11 mouse cellular contexts compared by ENCODE assay signal in the genomic region with DNA sequence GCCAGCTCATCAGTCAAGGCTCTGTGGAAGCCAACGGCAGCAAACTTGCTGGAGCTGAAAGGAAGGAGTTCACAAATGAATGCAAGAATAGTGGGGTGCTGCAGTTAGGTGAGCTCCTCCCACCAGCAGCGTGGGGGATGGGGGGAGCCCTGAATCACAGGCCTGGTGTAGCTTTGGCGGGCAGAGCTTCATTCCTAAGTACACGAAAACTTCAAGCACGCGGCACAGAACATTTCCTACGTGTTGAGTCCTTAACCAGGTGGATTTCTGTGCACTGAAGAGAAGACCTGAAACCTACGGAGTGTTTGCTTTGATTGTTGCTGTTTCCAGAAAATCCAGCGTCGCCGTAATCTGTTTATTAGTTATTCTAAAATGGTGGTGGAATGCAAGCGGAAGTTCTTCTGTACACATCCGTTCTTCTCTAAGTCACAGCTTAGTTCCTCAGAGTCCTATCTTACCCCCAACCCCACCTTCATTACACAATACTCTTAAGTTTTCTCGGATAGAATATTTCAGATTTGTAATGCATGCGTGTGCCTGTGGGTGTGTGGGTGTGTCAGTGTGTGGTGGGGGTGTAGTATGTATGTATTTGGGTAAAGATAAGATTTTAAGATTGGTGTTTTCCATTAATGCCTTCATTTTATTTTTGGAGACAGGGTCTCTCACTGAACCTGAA. TPM values are rescaled to one million over a fixed set of nuclear protein-coding genes. Genes with fewer than 3 reads are reported as not detected.
DNase-seq lines count a peak whose midpoint lies in the region; ATAC-seq and TF ChIP-seq lines count a peak whose summit lies in the region.
"Had no signal": no experiment of that assay in that cellular context is flagged by ENCODE, and none has a peak within 500 bp of the region (broad histone marks: within the 10 kb centered on the region; RNA-seq: fewer than 3 reads in every experiment).

No protein-coding gene starts in this region.

- no peak for ATAC-seq in kidney, embryonic 15.5 days (replicated peaks; ENCODE audit: low FRiP score)
- no peak for ATAC-seq in forebrain, embryonic 13.5 days
- no peak for ATAC-seq in liver, embryonic 12.5 days
- ATAC-seq in midbrain, postnatal 0 days (ENCODE audit: low FRiP score), result no peak

- H3K27me3 ChIP-seq in kidney, embryonic 15.5 days, result no peaks in the 10 kb centered on the region
- H3K27me3 ChIP-seq in forebrain, embryonic 13.5 days, result no peaks in the 10 kb centered on the region
- no peaks in the 10 kb centered on the region for H3K27me3 ChIP-seq in liver, embryonic 12.5 days (replicated peaks)
- no peaks in the 10 kb centered on the region for H3K27me3 ChIP-seq in midbrain, postnatal 0 days (ENCODE audit: insufficient read depth, low read length)

- H3K4me1 ChIP-seq in kidney, embryonic 15.5 days, result peaks cover 12% of the 10 kb centered on the region
- H3K4me1 ChIP-seq in forebrain, embryonic 13.5 days, result peaks cover 11% of the 10 kb centered on the region
- H3K4me1 ChIP-seq in liver, embryonic 12.5 days, result peaks cover 4% of the 10 kb centered on the region; the same call in 1 of the 2 replicates
- peaks cover 5% of the 10 kb centered on the region; the same call in 1 of the 2 replicates for H3K4me1 ChIP-seq in midbrain, postnatal 0 days (ENCODE audit: insufficient read depth, low read length)

- no peak for DNase-seq in kidney, adult 9 months
- no peak for DNase-seq in midbrain, postnatal 0 days (ENCODE audit: low spot score)
- no peak for DNase-seq in ovary, postnatal 14 days (ENCODE audit: low spot score)
- DNase-seq in right cerebral cortex, postnatal 36 days (ENCODE audit: low spot score in 2 of 2), result no peak
- DNase-seq in ovary, postnatal 36 days (ENCODE audit: low spot score), result no peak
- DNase-seq: heart, adult 18-20 months; kidney, postnatal 10 days had no signal

- TF ChIP-seq CTCF in midbrain, postnatal 0 days (IDR thresholded peaks at IDR 0.05), result no peak

- H3K9ac ChIP-seq in kidney, embryonic 15.5 days, result no peak overlapping the region
- H3K9ac ChIP-seq in forebrain, embryonic 13.5 days, result peak overlapping the region; percentile 22
- H3K9ac ChIP-seq in liver, embryonic 12.5 days, result no peak overlapping the region
- H3K9ac ChIP-seq in midbrain, postnatal 0 days (replicated peaks; ENCODE audit: low read length, poor library complexity, severe bottlenecking), result no peak overlapping the region

- no peaks in the 10 kb centered on the region for H3K9me3 ChIP-seq in kidney, embryonic 15.5 days (replicated peaks)
- H3K9me3 ChIP-seq in forebrain, embryonic 13.5 days (replicated peaks), result no peaks in the 10 kb centered on the region
- no peaks in the 10 kb centered on the region for H3K9me3 ChIP-seq in liver, embryonic 12.5 days (replicated peaks)
- H3K9me3 ChIP-seq in midbrain, postnatal 0 days (ENCODE audit: low read length), result no peaks in the 10 kb centered on the region

- H3K27ac ChIP-seq in kidney, embryonic 15.5 days, result peak overlapping the region; percentile 54
- H3K27ac ChIP-seq in forebrain, embryonic 13.5 days, result no peak overlapping the region
- H3K27ac ChIP-seq in liver, embryonic 12.5 days, result 0 out of 2 replicates have a peak overlapping the region, but pooled peaks have one; percentile 25
- no peak overlapping the region for H3K27ac ChIP-seq in midbrain, postnatal 0 days (ENCODE audit: low read depth, low read length)

- H3K36me3 ChIP-seq in kidney, embryonic 15.5 days, result peaks cover 29% of the 10 kb centered on the region
- H3K36me3 ChIP-seq in forebrain, embryonic 13.5 days (ENCODE audit: poor library complexity, severe bottlenecking), result no peaks in the 10 kb centered on the region
- H3K36me3 ChIP-seq in liver, embryonic 12.5 days, result 0 out of 2 replicates have a peak, but pooled peaks cover 6% of the 10 kb centered on the region
- no peaks in the 10 kb centered on the region for H3K36me3 ChIP-seq in midbrain, postnatal 0 days (ENCODE audit: insufficient read depth, low read length)

- 52% methylated on average over 15 of the region's 15 CpGs for WGBS in kidney, embryonic 15.5 days
- WGBS in forebrain, embryonic 13.5 days, result 49% methylated on average over 15 of the region's 15 CpGs
- 55% methylated on average over 15 of the region's 15 CpGs for WGBS in liver, embryonic 12.5 days (ENCODE audit: insufficient replicate concordance)
- WGBS in midbrain, postnatal 0 days, result 52% methylated on average over 15 of the region's 15 CpGs

- peak overlapping the region; percentile 18; the same call in 1 of the 2 replicates for H3K4me3 ChIP-seq in kidney, embryonic 15.5 days (replicated peaks)
- H3K4me3 ChIP-seq in forebrain, embryonic 13.5 days, result peak overlapping the region; percentile 9
- H3K4me3 ChIP-seq in liver, embryonic 12.5 days, result no peak overlapping the region
- peak overlapping the region; percentile 12; the same call in 1 of the 2 replicates for H3K4me3 ChIP-seq in midbrain, postnatal 0 days (ENCODE audit: low read depth, low read length)
- H3K4me3 ChIP-seq: myocyte had no signal

- H3K4me2 ChIP-seq in kidney, embryonic 15.5 days, result peak overlapping the region; percentile 46
- peak overlapping the region; percentile 51 for H3K4me2 ChIP-seq in forebrain, embryonic 13.5 days
- 0 out of 2 replicates have a peak overlapping the region, but pooled peaks have one; percentile 10 for H3K4me2 ChIP-seq in liver, embryonic 12.5 days
- peak overlapping the region; percentile 41 for H3K4me2 ChIP-seq in midbrain, postnatal 0 days (ENCODE audit: low read depth, low read length, poor library complexity, severe bottlenecking)

RNA-seq across cellular contexts. Expression of a gene that starts 18.3 kb away (rescaled TPM):
- 7.3 and 8.0 TPM in 2 replicates for polyA plus RNA-seq in kidney, embryonic 15.5 days (2015; fragmentation: Nextera tagmentation; extraction: Ambion mirVana)
- polyA plus RNA-seq in forebrain, embryonic 13.5 days (2015; fragmentation: Nextera tagmentation; extraction: Ambion mirVana), result 0.77 and 1.1 TPM in 2 replicates
- polyA plus RNA-seq in liver, embryonic 12.5 days (2016; fragmentation: Nextera tagmentation; extraction: Ambion mirVana), result 1.5 and 1.7 TPM in 2 replicates
- total RNA-seq in midbrain, postnatal 0 days (2014; rRNA removed), result 16.3 and 16.4 TPM in 2 replicates
- polyA plus RNA-seq in midbrain, postnatal 0 days (2015; fragmentation: Nextera tagmentation; extraction: Ambion mirVana), result 3.6 and 4.7 TPM in 2 replicates

RNA-seq across cellular contexts. Expression of a gene that starts 26.2 kb away (rescaled TPM):
- polyA plus RNA-seq in kidney, embryonic 15.5 days (2015; fragmentation: Nextera tagmentation; extraction: Ambion mirVana), result 0.27 and 0.49 TPM in 2 replicates
- polyA plus RNA-seq in forebrain, embryonic 13.5 days (2015; fragmentation: Nextera tagmentation; extraction: Ambion mirVana), result not detected in 2 replicates
- 0.17 and 0.21 TPM in 2 replicates for polyA plus RNA-seq in liver, embryonic 12.5 days (2016; fragmentation: Nextera tagmentation; extraction: Ambion mirVana)
- not detected in 2 replicates for total RNA-seq in midbrain, postnatal 0 days (2014; rRNA removed)
- polyA plus RNA-seq in midbrain, postnatal 0 days (2015; fragmentation: Nextera tagmentation; extraction: Ambion mirVana), result 0.15 and 0.27 TPM in 2 replicates
- total RNA-seq: heart, adult 18-20 months had no signal

RNA-seq across cellular contexts. Expression of a gene that starts 42.7 kb away (rescaled TPM):
- 59.9 and 64.1 TPM in 2 replicates for polyA plus RNA-seq in kidney, embryonic 15.5 days (2015; fragmentation: Nextera tagmentation; extraction: Ambion mirVana)
- polyA plus RNA-seq in forebrain, embryonic 13.5 days (2015; fragmentation: Nextera tagmentation; extraction: Ambion mirVana), result 50.9 and 53.3 TPM in 2 replicates
- 86.3 and 88.9 TPM in 2 replicates for polyA plus RNA-seq in liver, embryonic 12.5 days (2016; fragmentation: Nextera tagmentation; extraction: Ambion mirVana)
- total RNA-seq in midbrain, postnatal 0 days (2014; rRNA removed), result 48.8 and 48.9 TPM in 2 replicates
- 70.4 and 72.5 TPM in 2 replicates for polyA plus RNA-seq in midbrain, postnatal 0 days (2015; fragmentation: Nextera tagmentation; extraction: Ambion mirVana)

Comparison
In these comparisons a context has a peak if more than half of its experiments do, and no peak if none do; other contexts are left out.
1. H3K27ac ChIP-seq: peak in kidney, embryonic 15.5 days (single experiment) and liver, embryonic 12.5 days (single experiment); none in forebrain, embryonic 13.5 days (single experiment) and midbrain, postnatal 0 days (single experiment).
2. Peak in every context shown above with its lines, with median percentiles within 50 percentile points of each other: H3K4me2 ChIP-seq.